Mouse (Mus musculus): ENCODE results near the gene 4933427D14Rik. TPM values are rescaled to one million over a fixed set of nuclear protein-coding genes. Genes with fewer than 3 reads are reported as not detected.

4933427D14Rik gene
- total RNA-seq, 2 experiments from 2014 or later = 1.9 to 3.0 TPM

DNA sequence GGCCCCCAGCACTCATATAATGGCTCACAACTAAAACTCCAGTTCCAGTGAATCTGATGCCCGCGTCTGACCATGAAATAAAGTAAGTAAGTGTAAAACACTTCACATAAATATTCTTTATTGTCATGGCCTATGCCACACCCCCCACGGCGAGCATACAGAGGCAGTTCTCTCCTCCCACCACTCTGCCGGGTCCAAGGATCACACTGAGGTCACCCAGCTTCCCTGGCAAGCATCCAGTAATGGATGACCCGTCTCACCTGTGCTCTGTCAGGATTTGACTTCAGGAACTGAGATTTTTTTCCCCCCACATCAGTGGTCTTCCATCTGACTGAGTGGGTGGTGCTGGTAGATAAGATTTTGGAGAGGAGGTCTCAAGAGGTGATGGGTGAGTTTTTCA is 67.1 kb downstream of the 4933427D14Rik start:
- no peak for DNase-seq

DNA sequence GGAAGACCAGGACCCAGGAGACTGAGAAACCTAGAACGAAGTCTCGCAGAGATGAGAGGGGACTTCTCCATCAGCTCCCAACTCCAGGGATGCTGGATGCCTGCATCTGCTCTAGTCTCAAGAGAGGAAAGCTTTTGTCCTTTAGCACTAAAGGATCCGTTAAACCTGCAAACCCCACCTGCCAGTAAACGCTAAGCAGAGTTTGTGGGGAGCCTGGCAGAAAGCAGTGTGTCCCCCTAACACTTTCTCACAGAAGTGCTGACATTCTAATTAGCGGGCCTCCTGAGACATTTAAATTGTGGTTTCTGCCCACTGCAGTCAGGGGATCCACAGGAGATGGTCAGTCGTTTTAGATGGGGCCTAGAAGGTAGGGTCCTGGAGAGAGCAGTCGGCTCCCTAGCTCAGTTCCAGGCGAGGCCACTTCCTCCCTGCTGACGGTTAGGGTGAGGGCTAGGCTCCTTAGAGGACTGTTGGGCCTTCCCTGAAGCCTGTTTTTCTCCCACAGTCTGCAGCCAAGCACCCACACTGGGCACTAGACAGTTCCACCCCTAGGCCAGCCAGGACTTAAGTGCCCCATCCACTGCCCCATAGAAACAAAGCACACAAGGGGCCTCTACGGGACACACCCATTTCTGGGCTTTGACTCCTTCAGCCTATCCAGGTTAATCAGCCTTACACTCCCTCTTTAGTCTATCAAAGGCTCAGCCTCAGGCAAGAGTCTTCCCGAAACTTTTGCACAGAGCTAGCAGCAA is 70.9 kb downstream of the 4933427D14Rik start:
- DNase-seq = no peak

- peak; percentile 40 for DNase-seq
Observed at GRCm38 (mm10) chr11:72135383-72136158, 71.7 kb downstream of the 4933427D14Rik start, which contains the start of gene Pitpnm3. TSS of gene Pitpnm3 (minus strand) at chr11:72135778.

DNA sequence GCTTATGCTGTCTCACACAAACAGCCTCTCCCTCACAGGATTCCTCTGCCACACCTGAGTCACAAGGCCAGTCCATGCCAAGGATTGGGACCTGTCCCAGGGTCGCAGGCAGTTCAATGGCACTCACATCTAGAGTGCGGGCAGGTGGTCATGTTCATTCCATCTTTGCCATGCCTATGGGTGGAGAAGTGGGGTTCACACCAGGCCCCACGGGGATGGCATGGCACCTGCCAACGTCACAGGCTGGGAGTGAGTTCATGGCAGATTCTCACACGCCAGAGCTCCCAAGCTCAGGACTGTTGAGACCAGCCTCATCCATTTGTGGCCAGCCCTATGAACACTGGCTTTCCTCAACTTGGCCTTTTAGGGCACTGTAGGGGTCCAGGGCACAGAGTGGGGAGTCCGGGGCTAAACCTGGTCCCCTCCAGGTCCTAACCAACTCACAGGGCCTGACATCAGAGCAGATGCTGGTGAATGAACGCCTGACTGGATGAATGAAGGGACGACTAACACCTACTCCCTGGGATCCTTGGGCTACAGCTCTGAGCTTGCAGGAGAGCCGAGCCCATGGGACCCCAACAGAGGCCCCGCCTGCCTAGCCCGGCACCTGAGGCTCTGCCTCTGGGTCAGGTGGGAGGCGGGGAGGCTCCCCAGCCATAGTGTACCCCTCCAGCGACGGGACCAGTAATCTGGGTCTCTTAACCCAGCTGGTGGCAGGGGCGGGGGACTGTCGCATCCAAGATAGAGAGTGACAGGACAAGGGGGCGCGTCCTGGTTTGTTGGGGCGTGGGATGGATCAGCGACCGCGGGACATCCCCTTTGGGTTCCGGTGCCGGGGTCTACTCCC is 72.5 kb downstream of the 4933427D14Rik start:
- no peak for DNase-seq

GRCm38 (mm10) chr11:72133075-72133474 is 74.2 kb downstream of the 4933427D14Rik start:
- no peak for DNase-seq

- peak; percentile 59 for DNase-seq
Observed at GRCm38 (mm10) chr11:72132266-72132665, 75.0 kb downstream of the 4933427D14Rik start.

- DNase-seq = no peak
Observed at GRCm38 (mm10) chr11:72131697-72132096, 75.6 kb downstream of the 4933427D14Rik start.

DNA sequence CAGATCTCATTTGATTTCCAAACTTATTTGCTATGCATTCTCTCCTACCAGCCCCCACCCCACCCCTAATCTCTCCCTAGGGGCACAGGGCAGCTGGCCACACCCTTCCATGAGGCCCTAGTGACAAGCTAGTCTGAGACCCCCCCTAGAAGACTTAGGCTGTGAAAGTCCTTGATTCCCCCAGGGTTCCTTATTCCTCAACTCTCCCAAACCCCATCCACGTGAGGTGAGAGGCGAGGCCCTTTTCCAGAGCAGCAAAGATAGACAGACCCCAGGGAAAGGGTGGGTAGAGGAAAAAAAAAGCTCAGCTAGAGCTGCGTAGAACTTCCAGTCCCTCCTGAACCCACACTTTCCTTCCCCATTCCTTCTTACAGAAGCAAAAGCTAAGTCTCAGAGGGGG is 76.4 kb downstream of the 4933427D14Rik start:
- no peak for DNase-seq

GRCm38 (mm10) chr11:72130472-72130871 is 76.8 kb downstream of the 4933427D14Rik start:
- DNase-seq = no peak

- peak; percentile 71 for DNase-seq
Observed at GRCm38 (mm10) chr11:72130021-72130420, 77.2 kb downstream of the 4933427D14Rik start.

DNA sequence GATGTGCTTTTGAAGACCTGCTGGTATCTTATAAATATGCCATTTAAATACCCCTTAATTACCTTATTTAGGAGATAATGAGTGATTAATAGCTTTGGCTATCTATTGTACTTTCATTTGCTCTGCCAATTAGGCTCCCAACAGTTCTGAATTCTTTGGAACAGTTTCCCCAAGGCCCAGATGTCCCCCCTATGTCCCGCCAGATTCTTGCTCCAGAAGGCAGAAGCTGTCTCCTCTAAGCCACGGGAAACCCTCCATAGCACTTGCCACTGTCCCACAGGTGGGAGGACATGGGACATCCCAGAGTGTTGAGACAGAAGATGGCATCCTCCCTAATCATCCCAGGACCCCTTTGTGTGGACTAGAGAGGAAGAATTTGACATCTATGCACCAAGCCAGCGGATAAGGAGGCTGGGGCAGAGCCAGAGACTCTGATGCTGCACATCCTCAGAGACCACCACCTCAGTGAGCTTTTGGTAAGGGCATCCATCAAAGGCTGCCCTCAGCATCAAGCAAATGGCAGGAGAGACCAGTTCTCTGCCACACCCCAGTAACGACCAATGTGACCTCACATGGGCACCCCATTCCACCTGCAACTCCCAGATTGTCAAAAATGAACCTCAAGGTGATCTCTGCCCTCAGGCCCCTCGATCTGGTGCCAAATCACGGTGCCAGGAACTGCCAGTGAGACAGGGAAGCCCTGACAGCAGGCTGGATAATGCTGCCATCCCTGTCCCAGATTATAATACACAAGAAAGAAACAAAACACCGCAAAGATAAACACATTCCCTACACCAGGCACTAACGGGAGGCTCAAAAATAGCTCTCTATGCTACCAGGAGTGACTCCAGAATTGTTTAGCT is 78.0 kb downstream of the 4933427D14Rik start:
- DNase-seq = no peak

GRCm38 (mm10) chr11:72127450-72128189 is 79.6 kb downstream of the 4933427D14Rik start:
- no peak for DNase-seq

- no peak for DNase-seq
Observed at GRCm38 (mm10) chr11:72125781-72126180, 81.5 kb downstream of the 4933427D14Rik start.

GRCm38 (mm10) chr11:72123531-72123930 is 83.7 kb downstream of the 4933427D14Rik start:
- no peak for DNase-seq

DNA sequence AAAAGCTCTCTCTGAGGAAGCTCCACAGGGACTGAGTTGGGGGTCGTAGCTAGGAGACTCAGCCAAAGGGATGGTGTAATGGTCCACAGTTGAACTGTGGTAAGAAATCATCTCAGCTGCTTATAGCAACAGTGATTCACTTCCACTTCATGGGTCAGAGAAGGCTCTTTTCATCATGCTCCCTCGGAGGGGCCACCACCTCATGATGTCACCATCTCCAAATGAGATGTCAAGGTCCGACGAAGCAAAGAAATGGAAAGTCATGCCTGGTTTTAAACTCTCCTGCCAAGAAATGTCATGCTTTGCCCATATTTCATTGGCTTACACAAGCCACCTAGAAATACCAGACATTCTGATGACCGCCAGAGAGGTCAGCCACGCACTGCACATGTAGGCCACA is 86.9 kb downstream of the 4933427D14Rik start:
- no peak for DNase-seq

DNA sequence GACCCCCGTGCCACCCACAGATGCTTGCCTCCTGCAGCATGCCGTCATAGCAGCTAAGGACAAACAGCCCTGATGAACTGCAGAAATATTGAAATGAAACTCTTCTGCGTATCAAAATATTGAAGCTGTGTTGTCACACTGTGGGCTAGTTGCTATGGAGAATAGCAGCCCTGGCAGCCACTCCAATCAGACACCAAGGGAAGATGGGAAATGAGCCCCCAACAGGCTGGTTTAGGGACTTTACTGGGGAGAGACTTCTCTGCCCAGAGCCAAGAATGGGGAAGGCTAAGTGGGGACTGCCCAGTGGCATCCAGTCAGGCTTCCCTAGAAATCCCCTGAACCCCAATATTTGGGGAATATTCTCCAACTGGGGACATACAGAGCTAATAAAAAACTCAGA is 88.6 kb downstream of the 4933427D14Rik start:
- DNase-seq = no peak

DNA sequence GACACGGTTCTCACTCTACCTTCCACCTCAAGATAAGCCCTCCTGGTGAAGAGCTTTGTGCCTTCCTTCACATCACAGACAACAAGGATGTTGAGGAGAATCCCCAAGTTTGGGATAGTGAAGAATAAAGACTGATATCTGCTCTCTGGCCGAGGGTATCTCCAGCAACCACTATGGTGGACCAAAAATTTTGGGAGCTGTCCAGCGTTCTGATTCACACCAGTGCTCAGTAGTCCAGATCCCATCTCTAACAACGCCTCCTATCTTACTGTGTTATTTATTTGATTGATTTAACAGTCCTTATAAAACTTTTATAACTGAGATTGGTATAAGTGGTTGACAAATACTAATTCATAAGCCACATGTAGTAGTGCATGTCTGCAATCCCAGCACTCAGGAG is 94.0 kb downstream of the 4933427D14Rik start:
- DNase-seq = no peak

GRCm38 (mm10) chr11:72110726-72111125 is 96.5 kb downstream of the 4933427D14Rik start:
- DNase-seq = no peak

DNA sequence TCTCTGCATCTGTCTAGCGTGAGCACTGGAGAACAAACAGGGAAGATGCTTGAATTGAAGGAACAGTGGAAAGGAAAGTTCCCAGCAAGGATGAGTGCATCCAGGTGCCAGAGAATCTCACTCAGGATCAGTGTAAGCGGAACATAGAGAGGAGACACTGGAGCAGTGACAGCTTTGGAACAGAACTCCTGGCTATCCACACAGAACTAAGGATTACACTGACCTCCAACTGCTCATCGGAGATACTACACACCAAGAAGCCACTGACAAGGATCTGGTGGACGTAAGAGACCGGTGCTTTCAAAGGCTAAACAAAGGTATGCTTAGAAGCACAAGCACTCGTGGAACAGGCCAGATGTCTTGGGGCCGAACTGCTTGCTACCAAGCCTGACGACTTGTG is 103.0 kb downstream of the 4933427D14Rik start:
- no peak for DNase-seq
